Mouse (Mus musculus) intestine, embryonic 15.5 days (tissue): ENCODE data around the gene Slc41a2. TPM values are rescaled to one million over a fixed set of nuclear protein-coding genes. Genes with fewer than 3 reads are reported as not detected.
A peak's percentile ranks its signal among the peaks of the same experiment; 100 is the strongest.

Source experiments
- ATAC-seq: fragments of 200-750 bp; cut with Nextera tagmentation; 2 replicates; pipeline ENCODE4 v1.8.0; 2017; ENCODE audit warnings: moderate TSS enrichment, moderate library complexity
- H3K27ac ChIP-seq: fragments of 300-500 bp; sonication (generic); 2 replicates; pipeline ENCODE4 v1.5.1; 2015; ENCODE audit warnings: mild to moderate bottlenecking, inconsistent platforms
- H3K27me3 ChIP-seq: fragments of 300-500 bp; sonication (generic); replicated peaks from 2 replicates; pipeline ENCODE4 v1.6.1; 2015; ENCODE audit warnings: inconsistent platforms
- H3K36me3 ChIP-seq: fragments of 300-500 bp; sonication (generic); 2 replicates; pipeline ENCODE4 v1.6.1; 2015; ENCODE audit warnings: inconsistent platforms
- H3K4me1 ChIP-seq: fragments of 300-500 bp; sonication (generic); replicated peaks from 2 replicates; pipeline ENCODE4 v1.6.1; 2015; ENCODE audit warnings: inconsistent platforms
- H3K4me2 ChIP-seq: fragments of 300-500 bp; sonication (generic); replicated peaks from 2 replicates; pipeline ENCODE4 v1.6.1; 2015; ENCODE audit warnings: mild to moderate bottlenecking, inconsistent platforms
- H3K4me3 ChIP-seq: fragments of 300-500 bp; sonication (generic); replicated peaks from 2 replicates; pipeline ENCODE4 v1.5.1; 2015; ENCODE audit warnings: inconsistent platforms
- H3K9ac ChIP-seq: fragments of 300-500 bp; sonication (generic); 2 replicates; pipeline ENCODE4 v1.6.1; 2015; ENCODE audit warnings: inconsistent platforms
- H3K9me3 ChIP-seq: fragments of 300-500 bp; sonication (generic); 2 replicates; pipeline ENCODE4 v1.6.1; 2016; ENCODE audit warnings: inconsistent platforms
- WGBS: fragments of 180-500 bp; shearing (Covaris S2); methylation state at CpG from one replicate; pipeline ENCODE4 v1.1.7; 2015; 5-methylcytosine and 5-hydroxymethylcytosine counted together
- polyA plus RNA-seq: library from polyadenylated mRNA; unstranded; fragments of >200 nt; fragmentation: Nextera tagmentation; extraction: Ambion mirVana; gene quantifications from 2 replicates; pipeline ENCODE4 v1.2.1, GENCODE M21; 2015

The Slc41a2 gene
- polyA plus RNA-seq, 1 experiment from 2014 or later = 0.73 TPM

DNA sequence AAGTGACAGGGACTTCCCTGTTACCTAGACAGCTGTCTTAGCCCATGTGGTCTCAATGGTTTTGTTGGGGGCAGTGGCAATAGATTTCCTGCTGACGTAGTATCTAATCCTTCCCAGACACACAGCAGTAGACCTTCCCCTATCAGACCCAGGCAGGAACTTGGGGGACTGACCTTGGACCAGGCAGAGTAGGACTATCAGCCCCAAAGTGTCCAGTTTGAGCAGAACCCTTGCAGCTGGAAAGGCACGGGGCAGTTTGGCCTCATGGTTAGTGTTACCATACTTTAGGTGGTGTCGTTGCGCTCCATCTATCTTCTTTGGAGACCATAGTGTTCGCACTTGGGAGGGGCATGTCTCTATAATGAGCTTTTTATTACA, 8.7 kb upstream of the Slc41a2 start:
- Histone ChIP-seq H3K4me1 (no peaks in the 10 kb centered on the region), H3K9ac (no peak overlapping the region), H3K4me2 (no peak overlapping the region), H3K27ac (no peak overlapping the region), H3K9me3 (no peaks in the 10 kb centered on the region), H3K36me3 (no peaks in the 10 kb centered on the region), H3K27me3 (no peaks in the 10 kb centered on the region; the same call in 1 of the 2 replicates), H3K4me3 (no peak overlapping the region)
- no peak for ATAC-seq
- 87% methylated on average over 5 of the region's 5 CpGs for WGBS

DNA sequence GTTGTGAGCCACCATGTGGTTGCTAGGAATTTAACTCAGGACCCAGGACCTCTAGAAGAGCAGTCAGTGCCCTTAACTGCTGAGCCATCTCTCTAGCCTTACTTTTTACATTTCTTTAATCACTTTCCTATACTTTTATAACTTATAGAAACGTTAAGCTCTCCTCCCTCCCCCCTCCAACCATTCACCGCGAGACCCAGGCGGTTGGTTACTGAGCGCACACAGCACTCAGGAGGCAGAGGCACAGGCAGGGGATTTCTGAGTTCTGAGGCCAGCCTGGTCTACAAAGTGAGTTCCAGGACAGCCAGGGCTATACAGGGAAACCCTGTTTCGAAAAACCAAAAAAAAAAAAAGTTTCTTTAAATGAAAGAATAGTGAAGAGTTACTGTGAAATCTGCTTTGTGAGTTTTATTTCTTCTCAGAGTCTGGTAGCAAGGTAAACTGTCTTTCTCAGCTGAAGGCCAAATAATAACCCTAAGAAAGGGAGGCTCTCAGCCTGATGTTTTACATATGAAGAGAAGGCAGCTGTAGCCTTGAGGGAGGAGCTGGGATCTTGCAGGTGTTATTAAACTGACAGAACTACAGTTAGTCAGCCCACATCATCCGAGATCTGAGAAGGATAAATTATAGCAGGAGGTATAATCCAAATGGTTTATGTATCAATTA, 8.1 kb upstream of the Slc41a2 start:
- no peaks in the 10 kb centered on the region for H3K4me1 ChIP-seq
- WGBS = 48% methylated on average over 7 of the region's 7 CpGs

GRCm38 (mm10) chr10:83343828-83344685, 6.4 kb upstream of the Slc41a2 start:
- Histone ChIP-seq H3K4me2 (no peak overlapping the region), H3K9me3 (no peaks in the 10 kb centered on the region), H3K9ac (no peak overlapping the region), H3K4me3 (no peak overlapping the region), H3K4me1 (no peaks in the 10 kb centered on the region), H3K27ac (no peak overlapping the region), H3K27me3 (no peaks in the 10 kb centered on the region), H3K36me3 (no peaks in the 10 kb centered on the region)
- ATAC-seq = no peak
- 48% methylated on average over 2 of the region's 2 CpGs for WGBS

More for the DNA sequence above, 8.1 kb upstream of the Slc41a2 start:
- Histone ChIP-seq H3K9me3 (no peaks in the 10 kb centered on the region), H3K27ac (no peak overlapping the region), H3K27me3 (no peaks in the 10 kb centered on the region; the same call in 1 of the 2 replicates), H3K4me3 (no peak overlapping the region), H3K4me2 (no peak overlapping the region), H3K9ac (no peak overlapping the region), H3K36me3 (no peaks in the 10 kb centered on the region)
- no peak for ATAC-seq

- H3K4me1 ChIP-seq = no peaks in the 10 kb centered on the region
- no peaks in the 10 kb centered on the region for H3K36me3 ChIP-seq
- 87% methylated on average over 5 of the region's 5 CpGs for WGBS
- H3K27ac ChIP-seq = no peak overlapping the region
- H3K4me2 ChIP-seq = no peak overlapping the region
- H3K27me3 ChIP-seq = no peaks in the 10 kb centered on the region
- ATAC-seq = no peak
- H3K4me3 ChIP-seq = no peak overlapping the region
- H3K9ac ChIP-seq = no peak overlapping the region
- H3K9me3 ChIP-seq = no peaks in the 10 kb centered on the region
Measured at GRCm38 (mm10) chr10:83343171-83343570, 5.5 kb upstream of the Slc41a2 start.

- no peaks in the 10 kb centered on the region for H3K9me3 ChIP-seq
- no peak overlapping the region for H3K4me3 ChIP-seq
- H3K9ac ChIP-seq = no peak overlapping the region
- H3K4me1 ChIP-seq = peaks cover 8% of the 10 kb centered on the region
- no peaks in the 10 kb centered on the region for H3K36me3 ChIP-seq
- no peak for ATAC-seq
- 31% methylated on average over 2 of the region's 2 CpGs for WGBS
- H3K27me3 ChIP-seq = peaks cover 17% of the 10 kb centered on the region
- no peak overlapping the region for H3K4me2 ChIP-seq
- H3K27ac ChIP-seq = no peak overlapping the region
Measured at GRCm38 (mm10) chr10:83341226-83341625, 3.5 kb upstream of the Slc41a2 start.

DNA sequence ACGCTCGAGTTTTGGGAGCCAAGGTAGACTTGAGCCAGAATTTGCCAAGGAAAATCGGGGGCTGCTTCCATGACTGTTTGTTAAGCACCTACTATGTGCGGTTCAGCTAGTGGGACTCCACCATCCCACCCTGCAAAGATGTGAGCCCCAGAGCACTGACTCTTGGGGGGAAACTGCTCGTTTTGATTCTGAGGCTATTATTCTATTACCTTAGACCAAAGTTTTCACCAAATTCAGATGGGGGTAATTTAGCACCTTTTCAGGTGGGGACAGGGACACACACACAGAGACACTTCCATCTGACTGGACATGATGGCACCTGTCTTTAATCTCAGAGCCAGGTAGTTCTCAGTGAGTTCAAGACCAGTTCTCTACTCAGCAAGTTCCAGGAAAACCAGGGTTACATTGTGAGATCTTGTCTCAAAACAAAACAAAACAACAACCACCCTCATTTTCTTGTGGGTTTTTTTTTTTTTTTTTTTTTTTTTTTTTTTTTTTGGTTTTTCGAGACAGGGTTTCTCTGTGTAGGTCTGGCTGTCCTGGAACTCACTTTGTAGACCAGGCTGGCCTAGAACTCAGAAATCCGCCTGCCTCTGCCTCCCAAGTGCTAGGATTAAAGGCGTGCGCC, 403 bp upstream of the Slc41a2 start:
- WGBS = 51% methylated on average over 8 of the region's 9 CpGs
- Histone ChIP-seq H3K4me1 (peaks cover 8% of the 10 kb centered on the region), H3K36me3 (no peaks in the 10 kb centered on the region), H3K9ac (peak overlapping the region; percentile 58; the same call in 1 of the 2 replicates), H3K27ac (0 out of 2 replicates have a peak overlapping the region, but pooled peaks have one; percentile 32), H3K4me3 (peak overlapping the region; percentile 58), H3K4me2 (peak overlapping the region; percentile 99), H3K27me3 (peaks cover 28% of the 10 kb centered on the region), H3K9me3 (no peaks in the 10 kb centered on the region)
- no peak for ATAC-seq

- Histone ChIP-seq H3K4me3 (no peak overlapping the region), H3K4me2 (no peak overlapping the region), H3K9ac (no peak overlapping the region), H3K27ac (no peak overlapping the region), H3K9me3 (no peaks in the 10 kb centered on the region), H3K27me3 (peaks cover 28% of the 10 kb centered on the region), H3K4me1 (peaks cover 8% of the 10 kb centered on the region), H3K36me3 (no peaks in the 10 kb centered on the region)
- no peak for ATAC-seq
- 35% methylated on average over 7 of the region's 7 CpGs for WGBS
Measured at GRCm38 (mm10) chr10:83336336-83336735, 1.3 kb downstream of the Slc41a2 start.

DNA sequence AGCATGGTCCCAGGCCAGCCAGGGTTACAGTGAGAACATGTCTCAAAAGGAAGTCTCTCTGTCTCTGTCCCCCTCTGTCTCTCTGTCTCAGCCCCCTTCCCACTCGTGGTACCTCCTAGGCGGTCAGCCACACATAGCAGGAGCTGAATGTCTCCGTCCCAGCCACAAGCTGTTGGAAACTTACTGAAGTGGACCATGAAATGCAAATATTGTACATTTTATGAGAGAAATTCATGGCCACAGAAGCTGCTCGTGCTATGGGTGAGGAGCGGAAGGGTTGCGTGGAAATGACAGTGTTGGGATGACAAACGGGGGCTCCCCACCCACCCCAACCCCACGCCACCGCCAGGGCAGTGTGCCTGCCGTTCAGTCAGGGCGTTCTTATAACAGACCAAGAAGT, 5.1 kb downstream of the Slc41a2 start:
- Histone ChIP-seq H3K36me3 (no peaks in the 10 kb centered on the region), H3K27ac (no peak overlapping the region), H3K27me3 (peaks cover 23% of the 10 kb centered on the region), H3K9me3 (no peaks in the 10 kb centered on the region), H3K4me1 (peaks cover 5% of the 10 kb centered on the region), H3K9ac (no peak overlapping the region), H3K4me3 (no peak overlapping the region), H3K4me2 (no peak overlapping the region)
- 83% methylated on average over 11 of the region's 11 CpGs for WGBS
- ATAC-seq = no peak

- Histone ChIP-seq H3K9ac (no peak overlapping the region), H3K27me3 (peaks cover 15% of the 10 kb centered on the region), H3K4me2 (no peak overlapping the region), H3K9me3 (no peaks in the 10 kb centered on the region), H3K36me3 (no peaks in the 10 kb centered on the region), H3K4me3 (no peak overlapping the region), H3K27ac (no peak overlapping the region), H3K4me1 (peaks cover under 1% of the 10 kb centered on the region; the same call in 1 of the 2 replicates)
- WGBS = 83% methylated on average over 5 of the region's 5 CpGs
- ATAC-seq = no peak
Measured at GRCm38 (mm10) chr10:83331811-83332210, 5.9 kb downstream of the Slc41a2 start.

- ATAC-seq = no peak
- Histone ChIP-seq H3K4me1 (no peaks in the 10 kb centered on the region), H3K4me3 (no peak overlapping the region), H3K4me2 (no peak overlapping the region), H3K27me3 (peaks cover 5% of the 10 kb centered on the region; the same call in 1 of the 2 replicates), H3K9ac (no peak overlapping the region), H3K36me3 (no peaks in the 10 kb centered on the region), H3K27ac (no peak overlapping the region), H3K9me3 (no peaks in the 10 kb centered on the region)
- 77% methylated on average over 6 of the region's 6 CpGs for WGBS
Measured at GRCm38 (mm10) chr10:83330336-83330735, 7.3 kb downstream of the Slc41a2 start.

DNA sequence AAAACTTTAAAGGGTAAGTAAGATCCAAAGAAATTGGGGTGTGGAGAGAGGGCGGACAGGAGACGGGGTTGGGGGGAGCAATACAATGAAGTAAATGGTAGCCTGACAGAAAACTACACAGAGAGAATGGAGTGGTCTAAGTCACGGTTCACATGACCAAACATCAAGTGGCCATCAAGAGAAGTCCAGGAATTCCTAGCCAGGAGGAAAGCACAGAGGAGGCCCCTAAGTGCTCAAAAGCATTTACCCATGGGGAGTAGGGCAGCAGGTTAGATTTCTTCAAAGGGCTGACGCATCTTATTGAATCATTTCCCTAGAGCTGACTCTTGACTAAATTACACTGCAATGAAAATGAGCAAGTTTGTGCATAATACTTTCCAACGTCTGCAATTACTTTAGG, 8.9 kb downstream of the Slc41a2 start:
- Histone ChIP-seq H3K9me3 (no peaks in the 10 kb centered on the region), H3K4me3 (no peak overlapping the region), H3K4me2 (no peak overlapping the region), H3K4me1 (no peaks in the 10 kb centered on the region), H3K9ac (no peak overlapping the region), H3K27ac (no peak overlapping the region), H3K27me3 (no peaks in the 10 kb centered on the region), H3K36me3 (no peaks in the 10 kb centered on the region)
- ATAC-seq = no peak
- WGBS = 86% methylated on average over 5 of the region's 5 CpGs

GRCm38 (mm10) chr10:83326648-83327285, 10.9 kb downstream of the Slc41a2 start:
- no peak overlapping the region for H3K9ac ChIP-seq
- ATAC-seq = no peak
- H3K4me3 ChIP-seq = no peak overlapping the region
- 91% methylated on average over 14 of the region's 14 CpGs for WGBS
- H3K9me3 ChIP-seq = no peaks in the 10 kb centered on the region
- no peaks in the 10 kb centered on the region for H3K36me3 ChIP-seq
- no peaks in the 10 kb centered on the region for H3K4me1 ChIP-seq
- no peak overlapping the region for H3K27ac ChIP-seq
- no peaks in the 10 kb centered on the region for H3K27me3 ChIP-seq
- no peak overlapping the region for H3K4me2 ChIP-seq
